Mouse (Mus musculus) forebrain, embryonic 11.5 days (tissue): ENCODE measurements around the gene Ccdc88c. TPM values are rescaled to one million over a fixed set of nuclear protein-coding genes. Genes with fewer than 3 reads are reported as not detected.

Experiments
- ATAC-seq: fragments of 200-750 bp; cut with Nextera tagmentation; replicated peaks from 2 replicates; pipeline ENCODE4 v1.8.0; 2017; ENCODE audit warnings: moderate TSS enrichment; ENCODE audit not compliant: low FRiP score
- DNase-seq: peaks from one replicate; pipeline ENCODE4 v3.0.0-alpha.2; 2017; ENCODE audit warnings: low spot score
- H3K27ac ChIP-seq: fragments of 300-500 bp; sonication (generic); 2 replicates; pipeline ENCODE4 v1.5.1; 2014; ENCODE audit warnings: low read depth, low read length
- H3K27me3 ChIP-seq: fragments of 300-500 bp; sonication (generic); 2 replicates; pipeline ENCODE4 v1.6.1; 2014; ENCODE audit warnings: mild to moderate bottlenecking, low read length, mixed read lengths; ENCODE audit not compliant: control insufficient read depth, insufficient read depth
- H3K36me3 ChIP-seq: fragments of 300-500 bp; sonication (generic); 2 replicates; pipeline ENCODE4 v1.6.1; 2014; ENCODE audit warnings: mild to moderate bottlenecking, low read length, moderate library complexity, mixed read lengths; ENCODE audit not compliant: control insufficient read depth, insufficient read depth
- H3K4me1 ChIP-seq: fragments of 300-500 bp; sonication (generic); replicated peaks from 2 replicates; pipeline ENCODE4 v1.6.1; 2014; ENCODE audit warnings: low read length, mixed read lengths; ENCODE audit not compliant: control insufficient read depth, insufficient read depth
- H3K4me2 ChIP-seq: fragments of 300-500 bp; sonication (generic); 2 replicates; pipeline ENCODE4 v1.6.1; 2014; ENCODE audit warnings: low read depth, mild to moderate bottlenecking, low read length, moderate library complexity, mixed read lengths; ENCODE audit not compliant: severe bottlenecking
- H3K4me3 ChIP-seq: fragments of 300-500 bp; sonication (generic); 2 replicates; pipeline ENCODE4 v1.5.1; 2014; ENCODE audit warnings: low read depth, low read length
- H3K9ac ChIP-seq: fragments of 300-500 bp; sonication (generic); 2 replicates; pipeline ENCODE4 v1.6.1; 2014; ENCODE audit warnings: low read length
- H3K9me3 ChIP-seq: fragments of 300-500 bp; sonication (generic); 2 replicates; pipeline ENCODE4 v1.6.1; 2016; ENCODE audit warnings: low read length, mixed read lengths; ENCODE audit not compliant: control insufficient read depth
- WGBS: fragments of 180-500 bp; shearing (Covaris S2); extraction: QIAGEN DNeasy Blood & Tissue Kit; methylation state at CpG from one replicate; pipeline ENCODE4 v1.1.7; 2014; 5-methylcytosine and 5-hydroxymethylcytosine counted together
- polyA plus RNA-seq: library from polyadenylated mRNA; unstranded; fragments of >200 nt; fragmentation: Nextera tagmentation; extraction: Ambion mirVana; gene quantifications from 2 replicates; pipeline ENCODE4 v1.2.1, GENCODE M21; 2014

The Ccdc88c gene
- polyA plus RNA-seq, 1 experiment from 2014 or later, result 27.7 TPM

GRCm38 (mm10) chr12:100945501-100945900 lies 83.4 kb downstream of the Ccdc88c start:
- Histone ChIP-seq H3K4me1 (no peaks in the 10 kb centered on the region), H3K4me2 (no peak overlapping the region), H3K9me3 (no peaks in the 10 kb centered on the region), H3K4me3 (no peak overlapping the region), H3K36me3 (peaks cover 14% of the 10 kb centered on the region), H3K27ac (no peak overlapping the region), H3K27me3 (no peaks in the 10 kb centered on the region), H3K9ac (no peak overlapping the region)
- WGBS, result 92% methylated on average over 12 of the region's 12 CpGs
- DNase-seq, result no peak
- ATAC-seq, result no peak

GRCm38 (mm10) chr12:100944921-100945336 lies 83.9 kb downstream of the Ccdc88c start:
- Histone ChIP-seq H3K36me3 (peaks cover 14% of the 10 kb centered on the region), H3K27ac (no peak overlapping the region), H3K4me3 (no peak overlapping the region), H3K4me2 (no peak overlapping the region), H3K9ac (no peak overlapping the region), H3K27me3 (no peaks in the 10 kb centered on the region), H3K9me3 (no peaks in the 10 kb centered on the region), H3K4me1 (no peaks in the 10 kb centered on the region)
- 94% methylated on average over 21 of the region's 21 CpGs for WGBS
- ATAC-seq (no peak), DNase-seq (no peak)

- WGBS, result 88% methylated on average over 4 of the region's 4 CpGs
- no peak for ATAC-seq
- no peak for DNase-seq
- H3K36me3 ChIP-seq, result peaks cover 14% of the 10 kb centered on the region
- H3K4me3 ChIP-seq, result no peak overlapping the region
- H3K4me2 ChIP-seq, result no peak overlapping the region
- H3K9me3 ChIP-seq, result no peaks in the 10 kb centered on the region
- H3K9ac ChIP-seq, result no peak overlapping the region
- H3K27ac ChIP-seq, result no peak overlapping the region
- no peaks in the 10 kb centered on the region for H3K27me3 ChIP-seq
- H3K4me1 ChIP-seq, result no peaks in the 10 kb centered on the region
Observed at GRCm38 (mm10) chr12:100943146-100943545, 85.7 kb downstream of the Ccdc88c start.

- 87% methylated on average over 3 of the region's 3 CpGs for WGBS
Observed at GRCm38 (mm10) chr12:100941361-100941760, 87.5 kb downstream of the Ccdc88c start.

GRCm38 (mm10) chr12:100937441-100938360 lies 91.2 kb downstream of the Ccdc88c start:
- DNase-seq, result no peak
- no peaks in the 10 kb centered on the region; the same call in 1 of the 2 replicates for H3K36me3 ChIP-seq
- H3K9ac ChIP-seq, result no peak overlapping the region
- no peaks in the 10 kb centered on the region for H3K4me1 ChIP-seq
- no peak overlapping the region for H3K4me3 ChIP-seq
- 81% methylated on average over 21 of the region's 21 CpGs for WGBS
- H3K4me2 ChIP-seq, result no peak overlapping the region
- H3K9me3 ChIP-seq, result no peaks in the 10 kb centered on the region
- H3K27ac ChIP-seq, result no peak overlapping the region
- H3K27me3 ChIP-seq, result no peaks in the 10 kb centered on the region
- ATAC-seq, result no peak

More at GRCm38 (mm10) chr12:100941361-100941760, 87.5 kb downstream of the Ccdc88c start:
- Histone ChIP-seq H3K4me2 (no peak overlapping the region), H3K9ac (no peak overlapping the region), H3K9me3 (no peaks in the 10 kb centered on the region), H3K4me3 (no peak overlapping the region), H3K27ac (no peak overlapping the region), H3K27me3 (no peaks in the 10 kb centered on the region), H3K36me3 (peaks cover 6% of the 10 kb centered on the region; the same call in 1 of the 2 replicates), H3K4me1 (no peaks in the 10 kb centered on the region)
- DNase-seq (no peak), ATAC-seq (no peak)

- H3K36me3 ChIP-seq, result peaks cover 2% of the 10 kb centered on the region; the same call in 1 of the 2 replicates
Observed at GRCm38 (mm10) chr12:100936737-100937136, 92.1 kb downstream of the Ccdc88c start.

GRCm38 (mm10) chr12:100936116-100936515 lies 92.7 kb downstream of the Ccdc88c start:
- DNase-seq (peak; percentile 86), ATAC-seq (peak; percentile 40; the same call in 1 of the 2 replicates)
- Histone ChIP-seq H3K4me3 (no peak overlapping the region), H3K4me1 (no peaks in the 10 kb centered on the region), H3K27me3 (no peaks in the 10 kb centered on the region), H3K27ac (no peak overlapping the region), H3K36me3 (peaks cover 8% of the 10 kb centered on the region; the same call in 1 of the 2 replicates), H3K9me3 (no peaks in the 10 kb centered on the region), H3K4me2 (no peak overlapping the region), H3K9ac (no peak overlapping the region)
- WGBS, result 22% methylated on average over 2 of the region's 2 CpGs

More at GRCm38 (mm10) chr12:100936737-100937136, 92.1 kb downstream of the Ccdc88c start:
- no peak overlapping the region for H3K4me3 ChIP-seq
- no peak overlapping the region for H3K4me2 ChIP-seq
- H3K27me3 ChIP-seq, result no peaks in the 10 kb centered on the region
- H3K4me1 ChIP-seq, result no peaks in the 10 kb centered on the region
- DNase-seq (no peak), ATAC-seq (no peak)
- no peaks in the 10 kb centered on the region for H3K9me3 ChIP-seq
- H3K27ac ChIP-seq, result no peak overlapping the region
- no peak overlapping the region for H3K9ac ChIP-seq
- WGBS, result 85% methylated on average over 4 of the region's 4 CpGs

- WGBS, result 91% methylated on average over 5 of the region's 5 CpGs
- H3K9ac ChIP-seq, result no peak overlapping the region
- H3K36me3 ChIP-seq, result peaks cover 9% of the 10 kb centered on the region; the same call in 1 of the 2 replicates
- no peaks in the 10 kb centered on the region for H3K9me3 ChIP-seq
- H3K27me3 ChIP-seq, result no peaks in the 10 kb centered on the region
- H3K27ac ChIP-seq, result no peak overlapping the region
- DNase-seq, result no peak
- no peak overlapping the region for H3K4me3 ChIP-seq
- no peak for ATAC-seq
- no peaks in the 10 kb centered on the region for H3K4me1 ChIP-seq
- no peak overlapping the region for H3K4me2 ChIP-seq
Observed at GRCm38 (mm10) chr12:100934796-100935195, 94.1 kb downstream of the Ccdc88c start.
